Mouse (Mus musculus) liver, embryonic 11.5 days (tissue): ENCODE data around the gene Nfix. TPM values are rescaled to one million over a fixed set of nuclear protein-coding genes. Genes with fewer than 3 reads are reported as not detected.

ENCODE experiments used
- ATAC-seq: fragments of 200-750 bp; cut with Nextera tagmentation; replicated peaks from 2 replicates; pipeline ENCODE4 v1.8.0; 2017; ENCODE audit warnings: moderate number of reproducible peaks, mild to moderate bottlenecking, moderate TSS enrichment, moderate library complexity; ENCODE audit not compliant: low FRiP score
- DNase-seq: peaks from one replicate; pipeline ENCODE4 v3.0.0-alpha.2; 2017; ENCODE audit warnings: low spot score
- H3K27ac ChIP-seq: fragments of 300-500 bp; sonication (generic); 2 replicates; pipeline ENCODE4 v1.5.1; 2014; ENCODE audit warnings: mild to moderate bottlenecking, low read depth, low read length, control low read depth
- H3K27me3 ChIP-seq: fragments of 300-500 bp; sonication (generic); replicated peaks from 2 replicates; pipeline ENCODE4 v1.6.1; 2014; ENCODE audit warnings: low read length, mixed read lengths; ENCODE audit not compliant: control insufficient read depth, insufficient read depth
- H3K36me3 ChIP-seq: fragments of 300-500 bp; sonication (generic); 2 replicates; pipeline ENCODE4 v1.6.1; 2014; ENCODE audit warnings: mild to moderate bottlenecking, low read length, moderate library complexity, mixed read lengths; ENCODE audit not compliant: control insufficient read depth, insufficient read depth
- H3K4me1 ChIP-seq: fragments of 300-500 bp; sonication (generic); replicated peaks from 2 replicates; pipeline ENCODE4 v1.6.1; 2014; ENCODE audit warnings: low read length, mixed read lengths; ENCODE audit not compliant: control insufficient read depth, insufficient read depth
- H3K4me2 ChIP-seq: fragments of 300-500 bp; sonication (generic); 2 replicates; pipeline ENCODE4 v1.6.1; 2014; ENCODE audit warnings: mild to moderate bottlenecking, control low read depth, moderate library complexity
- H3K4me3 ChIP-seq: fragments of 300-500 bp; sonication (generic); 2 replicates; pipeline ENCODE4 v1.5.1; 2014; ENCODE audit warnings: low read depth, low read length, control low read depth
- H3K9ac ChIP-seq: fragments of 300-500 bp; sonication (generic); 2 replicates; pipeline ENCODE4 v1.6.1; 2014; ENCODE audit warnings: low read depth, low read length, control low read depth
- H3K9me3 ChIP-seq: fragments of 300-500 bp; sonication (generic); 2 replicates; pipeline ENCODE4 v1.6.1; 2016; ENCODE audit warnings: low read length, inconsistent platforms, mixed read lengths; ENCODE audit not compliant: control insufficient read depth
- WGBS: fragments of 180-500 bp; shearing (Covaris S2); extraction: QIAGEN DNeasy Blood & Tissue Kit; methylation state at CpG from one replicate; pipeline ENCODE4 v1.1.7; 2014; 5-methylcytosine and 5-hydroxymethylcytosine counted together
- polyA plus RNA-seq: library from polyadenylated mRNA; unstranded; fragments of >200 nt; fragmentation: Nextera tagmentation; extraction: Ambion mirVana; gene quantifications from 2 replicates; pipeline ENCODE4 v1.2.1, GENCODE M21; 2014

Gene Nfix
- polyA plus RNA-seq, 1 experiment from 2014 or later = 7.1 TPM

DNA sequence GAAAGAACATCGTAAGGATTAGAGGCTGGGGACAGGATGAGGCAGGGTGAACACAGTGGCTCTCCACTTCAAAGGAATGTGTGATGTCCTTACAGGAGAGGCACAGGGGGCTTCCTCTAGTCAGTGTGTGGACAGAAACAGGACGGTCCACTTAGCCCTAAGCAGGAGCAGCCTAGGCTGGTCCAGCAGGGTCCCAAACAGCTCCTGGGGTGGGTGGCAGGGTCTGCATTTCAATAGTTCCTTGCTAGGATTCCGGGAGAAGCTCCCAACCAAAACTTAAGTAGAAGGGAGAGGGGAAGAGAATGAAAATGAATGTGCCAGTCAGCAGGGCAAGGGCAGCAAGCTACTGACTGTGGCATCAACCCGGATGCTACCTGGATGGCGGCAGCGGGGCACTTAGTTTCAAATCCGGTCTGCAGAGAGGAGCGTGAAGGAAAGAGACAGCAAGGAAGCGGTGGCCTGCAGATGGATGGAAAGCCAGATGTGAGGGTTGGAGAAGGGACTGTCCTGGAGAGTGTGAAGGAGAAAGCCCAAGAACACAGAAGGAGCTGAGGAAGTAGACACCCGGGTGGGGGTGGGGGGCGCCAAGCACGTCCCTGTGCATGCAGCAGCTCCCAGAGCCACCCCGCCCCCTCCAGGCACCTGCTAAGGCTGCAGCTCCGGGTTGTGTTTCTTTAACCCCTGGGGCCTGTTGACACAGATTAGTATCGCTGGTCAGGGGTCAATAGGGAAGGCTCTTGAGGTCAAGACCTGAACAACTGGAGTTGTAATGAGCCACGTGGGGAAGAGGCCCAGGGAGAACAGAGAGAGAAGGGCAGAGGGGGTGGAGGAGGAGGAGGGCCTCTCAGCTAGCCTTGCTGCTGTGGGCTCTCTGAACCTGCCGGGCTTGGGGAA, 54.9 kb downstream of the Nfix start:
- peak overlapping the region; percentile 3 for H3K4me2 ChIP-seq
- H3K27ac ChIP-seq = no peak overlapping the region
- H3K27me3 ChIP-seq = peaks cover 62% of the 10 kb centered on the region
- no peaks in the 10 kb centered on the region for H3K9me3 ChIP-seq
- no peak for ATAC-seq
- WGBS = 11% methylated on average over 17 of the region's 17 CpGs
- H3K4me1 ChIP-seq = peaks cover 39% of the 10 kb centered on the region
- H3K36me3 ChIP-seq = no peaks in the 10 kb centered on the region
- H3K9ac ChIP-seq = no peak overlapping the region
- no peak overlapping the region for H3K4me3 ChIP-seq
- no peak for DNase-seq

DNA sequence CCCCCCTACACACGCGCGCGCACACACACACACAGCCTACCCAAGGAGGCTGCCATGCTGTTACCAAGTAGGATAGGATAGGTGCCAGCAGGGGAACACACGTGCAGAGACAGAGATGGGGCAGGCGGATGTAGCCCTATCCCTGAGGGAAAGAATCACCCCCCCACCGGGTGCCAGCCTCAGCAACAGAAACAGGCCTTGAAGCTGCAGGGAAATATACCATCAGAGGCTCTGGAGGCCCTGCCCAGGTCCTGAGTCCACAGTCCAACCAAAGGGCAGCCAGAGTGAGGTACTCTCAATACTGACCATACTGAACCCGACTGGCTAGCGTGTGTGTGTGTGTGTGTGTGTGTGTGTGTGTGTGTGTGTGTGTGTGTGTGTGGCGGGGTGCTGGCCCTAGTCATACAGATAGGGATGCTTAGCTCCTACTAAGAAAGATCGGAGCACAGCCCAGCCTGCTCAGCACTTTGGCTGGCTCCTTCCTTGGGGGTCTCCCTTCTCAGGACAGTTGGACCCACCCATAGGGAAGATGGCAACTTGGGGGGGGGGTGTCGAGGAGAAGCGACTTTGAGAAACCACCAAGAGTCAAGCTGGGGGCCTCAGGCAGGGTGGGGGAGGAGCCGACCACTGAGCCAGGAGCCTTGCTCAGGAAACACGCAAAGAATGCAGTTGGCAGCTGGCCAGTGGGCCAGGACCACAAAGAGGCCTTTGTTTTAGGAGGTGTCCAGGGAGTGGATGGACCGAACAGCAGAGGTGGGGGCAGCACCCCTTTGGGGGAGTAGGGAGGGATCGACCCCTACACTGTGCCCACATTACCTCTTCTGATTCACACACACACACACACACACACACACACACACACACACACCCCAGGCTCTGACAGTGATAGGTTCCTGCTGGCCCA, 56.4 kb downstream of the Nfix start:
- 31% methylated on average over 17 of the region's 17 CpGs for WGBS
- H3K27ac ChIP-seq = peak overlapping the region; percentile 9; the same call in 1 of the 2 replicates
- peaks cover 40% of the 10 kb centered on the region for H3K4me1 ChIP-seq
- 0 out of 2 replicates have a peak, but pooled peaks have one; percentile 27 for ATAC-seq
- no peak for DNase-seq
- no peak overlapping the region for H3K4me3 ChIP-seq
- peaks cover 67% of the 10 kb centered on the region for H3K27me3 ChIP-seq
- peak overlapping the region; percentile 46 for H3K4me2 ChIP-seq
- H3K36me3 ChIP-seq = no peaks in the 10 kb centered on the region
- H3K9ac ChIP-seq = 0 out of 2 replicates have a peak overlapping the region, but pooled peaks have one; percentile 8
- no peaks in the 10 kb centered on the region for H3K9me3 ChIP-seq

GRCm38 (mm10) chr8:84743054-84743415, 57.1 kb downstream of the Nfix start:
- H3K9ac ChIP-seq = no peak overlapping the region
- H3K9me3 ChIP-seq = no peaks in the 10 kb centered on the region
- ATAC-seq (0 out of 2 replicates have a peak, but pooled peaks have one; percentile 8), DNase-seq (no peak)
- peak overlapping the region; percentile 9 for H3K27ac ChIP-seq
- WGBS = 22% methylated on average over 10 of the region's 10 CpGs
- H3K4me3 ChIP-seq = peak overlapping the region; percentile 15; the same call in 1 of the 2 replicates
- peak overlapping the region; percentile 46 for H3K4me2 ChIP-seq
- peaks cover 73% of the 10 kb centered on the region for H3K27me3 ChIP-seq
- H3K4me1 ChIP-seq = peaks cover 46% of the 10 kb centered on the region
- no peaks in the 10 kb centered on the region for H3K36me3 ChIP-seq

GRCm38 (mm10) chr8:84742171-84743053, 57.7 kb downstream of the Nfix start:
- Histone ChIP-seq H3K27me3 (peaks cover 73% of the 10 kb centered on the region), H3K36me3 (no peaks in the 10 kb centered on the region), H3K4me1 (peaks cover 51% of the 10 kb centered on the region), H3K27ac (peak overlapping the region; percentile 9), H3K9ac (peak overlapping the region; percentile 6; the same call in 1 of the 2 replicates), H3K9me3 (no peaks in the 10 kb centered on the region), H3K4me3 (peak overlapping the region; percentile 15; the same call in 1 of the 2 replicates), H3K4me2 (peak overlapping the region; percentile 46)
- DNase-seq = no peak
- ATAC-seq = 0 out of 2 replicates have a peak, but pooled peaks have one; percentile 10
- WGBS = 34% methylated on average over 32 of the region's 32 CpGs

- WGBS = 42% methylated on average over 13 of the region's 13 CpGs
Measured at GRCm38 (mm10) chr8:84740895-84741843, 59.0 kb downstream of the Nfix start.

DNA sequence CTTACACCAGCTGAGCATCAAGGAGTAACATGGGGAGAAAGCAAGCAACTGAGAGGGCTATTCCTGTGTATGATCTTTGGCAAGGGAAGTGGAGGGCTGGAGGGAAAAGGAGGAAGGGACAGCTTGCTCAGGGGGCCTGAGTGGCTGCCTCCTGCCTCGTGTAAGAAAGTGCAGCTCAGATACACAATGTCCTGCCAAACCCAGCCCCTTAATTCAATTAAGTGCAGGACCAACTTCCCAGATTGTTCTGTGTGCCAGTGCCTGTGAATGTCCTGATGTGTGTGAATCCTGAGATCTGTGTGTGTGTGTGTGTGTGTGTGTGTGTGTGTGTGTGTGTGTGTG, 60.8 kb downstream of the Nfix start:
- H3K4me2 ChIP-seq = no peak overlapping the region
- H3K27me3 ChIP-seq = peaks cover 72% of the 10 kb centered on the region
- no peaks in the 10 kb centered on the region for H3K36me3 ChIP-seq
- 22% methylated on average over 1 of the region's 1 CpGs for WGBS
- H3K9me3 ChIP-seq = no peaks in the 10 kb centered on the region
- H3K9ac ChIP-seq = no peak overlapping the region
- peaks cover 36% of the 10 kb centered on the region for H3K4me1 ChIP-seq
- ATAC-seq (no peak), DNase-seq (no peak)
- H3K27ac ChIP-seq = no peak overlapping the region
- H3K4me3 ChIP-seq = no peak overlapping the region

More at GRCm38 (mm10) chr8:84740895-84741843, 59.0 kb downstream of the Nfix start:
- ATAC-seq (no peak), DNase-seq (no peak)
- Histone ChIP-seq H3K27me3 (peaks cover 68% of the 10 kb centered on the region), H3K9me3 (no peaks in the 10 kb centered on the region), H3K4me2 (no peak overlapping the region), H3K36me3 (no peaks in the 10 kb centered on the region), H3K9ac (no peak overlapping the region), H3K4me3 (no peak overlapping the region), H3K27ac (no peak overlapping the region), H3K4me1 (peaks cover 51% of the 10 kb centered on the region)

DNA sequence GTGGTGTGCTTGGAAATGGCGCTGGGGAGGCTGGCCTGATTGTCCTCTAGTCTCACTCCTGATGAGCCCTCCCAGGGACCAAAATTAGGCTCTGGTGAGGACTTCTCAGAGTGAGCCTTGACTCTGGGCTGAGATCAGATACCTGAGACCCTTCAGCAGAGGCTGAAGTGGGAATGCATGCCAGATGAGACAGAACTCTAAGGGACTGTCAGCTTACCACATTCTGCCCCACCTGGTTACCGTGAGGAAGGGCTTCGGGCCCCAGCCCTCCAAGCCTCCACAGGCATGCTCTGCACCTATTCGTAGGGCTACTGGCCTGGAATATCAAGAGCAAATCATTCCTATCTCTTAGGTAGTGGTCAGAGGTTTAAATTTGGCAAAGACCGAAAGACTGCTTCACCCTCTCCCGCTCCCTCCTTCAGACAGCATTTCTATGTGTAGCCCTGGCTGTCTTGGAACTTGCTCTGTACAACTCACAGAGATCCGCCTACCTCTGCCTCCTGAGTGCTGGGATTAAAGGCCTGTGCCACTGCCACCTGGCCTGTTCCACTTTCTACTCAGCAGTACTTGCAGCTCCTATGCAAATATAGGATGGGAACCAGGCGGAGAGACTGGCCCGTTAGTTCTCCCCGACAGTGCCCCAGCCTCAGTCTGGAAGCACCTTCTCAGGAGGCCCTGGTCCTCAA, 61.3 kb downstream of the Nfix start:
- Histone ChIP-seq H3K27me3 (peaks cover 76% of the 10 kb centered on the region), H3K36me3 (no peaks in the 10 kb centered on the region), H3K4me1 (peaks cover 35% of the 10 kb centered on the region), H3K9ac (no peak overlapping the region), H3K4me3 (no peak overlapping the region), H3K4me2 (peak overlapping the region; percentile 60; the same call in 1 of the 2 replicates), H3K27ac (no peak overlapping the region), H3K9me3 (no peaks in the 10 kb centered on the region)
- no peak for ATAC-seq
- 68% methylated on average over 10 of the region's 10 CpGs for WGBS
- no peak for DNase-seq
